Mouse (Mus musculus) midbrain, embryonic 14.5 days (tissue): ENCODE measurements at regions not wholly inside any gene's neighbourhood (a gene's known extent, or its start where the extent isn't known, plus 50 kb on each side); places are given as distances from the start of the nearest gene placed in this dataset.

Source experiments
- ATAC-seq: fragments of 200-750 bp; cut with Nextera tagmentation; 2 replicates; pipeline ENCODE4 v1.8.0; 2017; ENCODE audit warnings: moderate number of reproducible peaks, moderate library complexity; ENCODE audit not compliant: low FRiP score, low TSS enrichment
- DNase-seq: peaks from one replicate; pipeline ENCODE4 v3.0.0-alpha.2; 2015
- H3K27ac ChIP-seq: fragments of 300-500 bp; sonication (generic); replicated peaks from 2 replicates; pipeline ENCODE4 v1.5.1; 2014; ENCODE audit warnings: mild to moderate bottlenecking, low read depth, low read length, moderate library complexity
- H3K27me3 ChIP-seq: fragments of 300-500 bp; sonication (generic); 2 replicates; pipeline ENCODE4 v1.6.1; 2014; ENCODE audit warnings: low read length, control low read depth, mixed read lengths; ENCODE audit not compliant: control insufficient read depth, insufficient read depth
- H3K36me3 ChIP-seq: fragments of 300-500 bp; sonication (generic); 2 replicates; pipeline ENCODE4 v1.6.1; 2014; ENCODE audit warnings: low read length, control low read depth; ENCODE audit not compliant: control insufficient read depth, insufficient read depth
- H3K4me1 ChIP-seq: fragments of 300-500 bp; sonication (generic); 2 replicates; pipeline ENCODE4 v1.6.1; 2014; ENCODE audit warnings: mild to moderate bottlenecking, antibody characterized with exemption, low read length, control low read depth; ENCODE audit not compliant: control insufficient read depth, insufficient read depth
- H3K4me2 ChIP-seq: fragments of 300-500 bp; sonication (generic); 2 replicates; pipeline ENCODE4 v1.6.1; 2014; ENCODE audit warnings: mild to moderate bottlenecking, low read length, moderate library complexity
- H3K4me3 ChIP-seq: fragments of 300-500 bp; sonication (generic); replicated peaks from 2 replicates; pipeline ENCODE4 v1.5.1; 2014; ENCODE audit warnings: low read depth, low read length
- H3K9ac ChIP-seq: fragments of 300-500 bp; sonication (generic); replicated peaks from 2 replicates; pipeline ENCODE4 v1.6.1; 2014; ENCODE audit warnings: mild to moderate bottlenecking, low read length, moderate library complexity
- H3K9me3 ChIP-seq: fragments of 300-500 bp; sonication (generic); 2 replicates; pipeline ENCODE4 v1.6.1; 2016; ENCODE audit warnings: low read length, control low read depth, mixed read lengths; ENCODE audit not compliant: control insufficient read depth
- WGBS: fragments of 180-500 bp; shearing (Covaris S2); extraction: QIAGEN DNeasy Blood & Tissue Kit; methylation state at CpG from one replicate; pipeline ENCODE4 v1.1.7; 2014; 5-methylcytosine and 5-hydroxymethylcytosine counted together

DNA sequence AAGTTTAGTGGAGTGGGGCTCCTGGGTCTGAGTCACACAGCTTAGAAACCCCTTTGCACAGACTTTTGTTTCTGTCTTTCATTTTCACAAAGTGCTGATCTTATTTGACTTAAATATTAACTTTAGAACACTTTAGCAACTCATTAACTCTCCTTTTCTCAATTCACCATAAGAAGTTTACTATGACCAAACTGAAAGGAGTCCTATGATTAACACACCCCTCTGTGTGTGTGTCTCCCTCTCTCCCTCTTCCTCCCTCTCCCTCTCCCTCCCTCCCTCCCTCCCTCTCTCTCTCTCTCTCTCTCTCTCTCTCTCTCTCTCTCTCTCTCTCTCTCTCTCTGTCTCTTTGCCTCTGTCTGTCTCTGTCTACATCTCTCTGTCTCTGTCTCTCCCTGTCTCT, 551.0 kb upstream of the Tenm4 start:
- H3K9ac ChIP-seq = no peak overlapping the region
- H3K4me1 ChIP-seq = no peaks in the 10 kb centered on the region
- no peak overlapping the region for H3K4me2 ChIP-seq
- H3K36me3 ChIP-seq = no peaks in the 10 kb centered on the region
- H3K9me3 ChIP-seq = no peaks in the 10 kb centered on the region
- H3K27ac ChIP-seq = no peak overlapping the region
- H3K4me3 ChIP-seq = no peak overlapping the region
- no peaks in the 10 kb centered on the region for H3K27me3 ChIP-seq
- ATAC-seq (no peak), DNase-seq (no peak)

DNA sequence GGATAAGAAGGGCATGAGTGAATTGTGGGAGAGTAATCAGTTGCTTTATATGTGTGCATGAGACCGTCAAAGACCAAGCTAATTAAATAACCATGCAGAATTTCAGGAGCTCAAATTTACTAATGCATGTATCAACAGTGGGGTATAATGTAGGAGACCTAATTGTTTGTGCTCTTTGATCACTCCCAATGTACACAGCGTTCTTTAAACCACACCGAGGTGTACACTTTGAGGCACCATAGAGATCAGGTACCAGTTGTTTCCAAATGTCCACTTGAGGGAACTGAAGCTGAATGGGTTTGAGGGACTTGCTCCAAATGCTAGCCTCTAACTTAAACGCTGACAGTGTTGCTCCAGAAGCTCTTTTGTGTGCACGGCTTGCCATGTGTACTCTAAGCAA, 530.4 kb upstream of the Tenm4 start:
- Histone ChIP-seq H3K4me1 (no peaks in the 10 kb centered on the region), H3K27ac (no peak overlapping the region), H3K4me3 (no peak overlapping the region), H3K4me2 (no peak overlapping the region), H3K36me3 (no peaks in the 10 kb centered on the region), H3K9me3 (no peaks in the 10 kb centered on the region), H3K9ac (no peak overlapping the region), H3K27me3 (no peaks in the 10 kb centered on the region)
- 86% methylated on average over 5 of the region's 5 CpGs for WGBS
- ATAC-seq = no peak
- no peak for DNase-seq

DNA sequence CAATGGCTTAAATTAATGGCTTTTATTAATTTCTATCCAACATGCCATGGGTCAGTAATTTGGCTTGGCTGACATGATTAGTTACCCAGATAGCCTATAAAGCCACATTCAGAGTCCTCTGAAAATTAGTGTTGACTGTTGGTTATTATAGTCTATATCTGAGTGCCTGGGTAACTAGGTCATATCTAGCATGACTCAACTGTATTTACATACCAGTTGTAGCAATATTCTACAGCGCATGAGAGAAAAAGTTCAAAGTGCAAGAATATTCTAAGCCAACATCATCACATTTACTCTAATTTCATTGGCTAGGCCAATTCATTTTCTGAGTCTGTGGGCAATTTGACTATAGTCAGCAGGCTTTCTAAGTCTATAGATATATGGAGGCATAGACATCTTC, 496.7 kb upstream of the Tenm4 start:
- no peaks in the 10 kb centered on the region for H3K36me3 ChIP-seq
- H3K27ac ChIP-seq = no peak overlapping the region
- no peak overlapping the region for H3K4me2 ChIP-seq
- H3K9me3 ChIP-seq = no peaks in the 10 kb centered on the region
- 100% methylated on average over 1 of the region's 1 CpGs for WGBS
- ATAC-seq = no peak
- no peaks in the 10 kb centered on the region for H3K4me1 ChIP-seq
- H3K4me3 ChIP-seq = no peak overlapping the region
- DNase-seq = no peak
- no peaks in the 10 kb centered on the region for H3K27me3 ChIP-seq
- H3K9ac ChIP-seq = no peak overlapping the region

DNA sequence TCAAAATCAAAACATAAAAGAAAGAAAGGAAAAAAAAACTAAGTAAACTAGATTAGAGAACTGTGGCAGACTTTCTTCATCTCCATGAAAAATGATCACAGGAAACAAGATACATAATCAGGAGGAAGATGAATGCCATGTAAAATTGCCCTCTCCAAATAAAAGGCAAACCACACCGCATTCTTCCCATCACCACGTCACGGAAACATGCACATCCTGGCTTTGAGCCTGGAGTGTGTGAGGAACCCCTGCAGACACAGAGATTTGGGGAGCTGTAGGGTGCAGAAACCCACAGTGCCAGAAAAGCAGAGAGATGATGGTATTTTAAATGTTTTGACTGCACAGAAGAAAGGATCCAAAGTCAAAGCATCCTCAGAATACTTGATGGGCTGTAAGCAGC, 488.5 kb upstream of the Tenm4 start:
- ATAC-seq (no peak), DNase-seq (no peak)
- 50% methylated on average over 3 of the region's 3 CpGs for WGBS

DNA sequence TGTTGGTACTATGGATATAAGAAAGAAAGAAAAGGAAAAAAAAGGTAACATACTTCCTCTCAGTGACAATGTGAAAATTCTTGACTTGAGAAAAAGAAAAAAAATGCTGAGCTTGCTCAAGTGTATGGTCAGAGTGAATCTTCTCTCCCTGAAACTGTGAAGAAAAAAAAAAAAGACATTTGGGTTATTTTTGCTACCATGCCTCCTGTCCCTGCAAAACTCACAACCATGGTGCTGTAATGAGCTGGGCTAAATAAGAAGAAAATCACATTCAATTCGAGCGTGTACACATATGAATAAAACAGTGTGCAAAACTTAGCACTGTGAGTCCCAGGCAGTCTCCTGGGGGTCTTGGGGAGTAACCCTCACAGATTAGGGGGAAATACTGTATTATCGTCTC, 483.3 kb upstream of the Tenm4 start:
- DNase-seq = no peak
- no peak for ATAC-seq
- H3K36me3 ChIP-seq = no peaks in the 10 kb centered on the region
- peaks cover 18% of the 10 kb centered on the region for H3K4me1 ChIP-seq
- WGBS = 14% methylated on average over 3 of the region's 3 CpGs
- no peak overlapping the region for H3K9ac ChIP-seq
- H3K9me3 ChIP-seq = no peaks in the 10 kb centered on the region
- no peak overlapping the region for H3K27ac ChIP-seq
- no peaks in the 10 kb centered on the region for H3K27me3 ChIP-seq
- H3K4me2 ChIP-seq = peak overlapping the region; percentile 57; the same call in 1 of the 2 replicates
- H3K4me3 ChIP-seq = no peak overlapping the region

More for the DNA sequence above, 488.5 kb upstream of the Tenm4 start:
- H3K9me3 ChIP-seq = no peaks in the 10 kb centered on the region
- H3K9ac ChIP-seq = no peak overlapping the region
- no peak overlapping the region for H3K4me3 ChIP-seq
- no peak overlapping the region for H3K27ac ChIP-seq
- no peaks in the 10 kb centered on the region for H3K4me1 ChIP-seq
- H3K4me2 ChIP-seq = no peak overlapping the region
- H3K36me3 ChIP-seq = no peaks in the 10 kb centered on the region
- H3K27me3 ChIP-seq = no peaks in the 10 kb centered on the region

DNA sequence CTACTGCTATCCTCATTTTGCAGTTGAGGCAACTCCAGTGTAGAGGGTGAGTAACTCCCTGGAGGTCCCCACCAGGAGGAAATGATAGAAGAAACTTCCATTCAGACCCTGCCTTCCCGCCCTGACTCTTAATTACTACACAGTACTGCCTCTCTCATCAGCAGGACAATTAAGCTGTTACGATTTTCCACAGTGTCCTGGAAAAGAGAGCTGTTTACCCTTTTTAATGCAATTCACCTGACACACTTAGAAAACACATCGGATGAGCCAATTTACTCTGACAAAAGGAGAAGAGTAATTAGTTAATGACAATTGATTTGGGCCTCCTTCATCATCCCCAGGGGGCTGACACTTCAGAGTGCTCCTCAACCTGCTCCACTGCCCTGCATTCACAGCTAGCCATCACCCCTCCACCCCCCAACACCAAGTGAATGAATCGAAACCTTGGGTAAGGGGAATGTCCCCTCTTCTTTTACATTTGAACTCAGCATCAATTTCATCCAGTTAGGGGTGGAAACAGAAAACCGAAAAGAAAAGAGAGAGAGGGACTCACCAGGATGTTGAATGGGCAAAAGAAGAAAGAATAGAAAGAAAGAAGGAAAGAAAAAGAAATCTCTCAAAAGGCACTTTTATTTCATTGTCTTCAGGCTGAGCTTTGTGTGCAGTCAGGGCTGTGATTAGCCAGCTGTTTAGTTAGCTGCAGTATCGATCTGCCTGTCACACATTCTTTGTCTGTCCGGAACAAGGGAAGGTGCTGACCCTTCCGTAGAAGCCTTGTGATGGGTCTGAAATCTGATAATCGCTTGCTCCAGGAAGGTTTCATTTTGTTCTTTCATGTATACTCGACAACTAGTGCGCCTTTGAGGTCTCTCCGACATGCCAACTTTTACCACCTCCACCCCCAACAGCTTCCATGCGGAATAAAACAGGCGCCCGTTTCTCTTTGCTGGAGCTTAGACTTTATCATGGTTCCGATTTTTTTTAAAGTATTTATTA, 482.6 kb upstream of the Tenm4 start:
- peak overlapping the region; percentile 25 for H3K4me3 ChIP-seq
- no peaks in the 10 kb centered on the region for H3K27me3 ChIP-seq
- peak; percentile 66 for DNase-seq
- peak overlapping the region; percentile 49; the same call in 1 of the 2 replicates for H3K27ac ChIP-seq
- no peaks in the 10 kb centered on the region for H3K36me3 ChIP-seq
- 2% methylated on average over 16 of the region's 16 CpGs for WGBS
- peak overlapping the region; percentile 29; the same call in 1 of the 2 replicates for H3K9ac ChIP-seq
- peak; percentile 53; the same call in 1 of the 2 replicates for ATAC-seq
- peaks cover 18% of the 10 kb centered on the region for H3K4me1 ChIP-seq
- H3K9me3 ChIP-seq = no peaks in the 10 kb centered on the region
- peak overlapping the region; percentile 57 for H3K4me2 ChIP-seq

DNA sequence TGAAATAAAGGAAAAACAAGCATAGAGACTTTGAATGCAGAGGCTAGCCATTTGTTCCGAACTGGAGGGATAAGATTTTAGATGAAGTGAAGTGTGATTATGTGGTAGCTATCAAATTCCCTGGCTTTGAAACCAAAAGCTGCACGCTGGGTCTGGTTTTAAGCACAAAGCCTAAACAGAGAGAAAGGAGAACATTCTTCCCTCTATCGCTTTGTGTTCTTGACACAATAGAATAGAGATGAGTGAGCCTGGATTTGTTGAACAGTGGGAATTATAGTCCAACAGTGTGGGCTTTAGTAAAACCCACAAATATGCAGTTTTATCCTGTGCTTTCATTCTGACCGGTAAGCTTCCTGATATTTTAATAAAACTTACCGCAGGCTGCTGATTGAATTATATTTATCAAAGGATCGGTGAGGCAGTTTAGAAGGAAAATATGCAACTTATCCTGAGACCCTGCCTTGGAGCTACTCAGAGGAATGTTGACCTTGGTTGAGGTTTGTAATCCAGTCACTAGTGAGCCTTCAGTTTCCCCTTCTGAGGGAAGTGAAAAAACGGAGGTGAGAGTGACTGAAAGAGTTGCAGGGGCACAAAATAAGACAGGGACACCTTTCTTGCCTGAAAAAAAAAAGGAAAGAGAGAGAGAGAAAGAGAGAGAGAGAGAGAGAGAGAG, 481.7 kb upstream of the Tenm4 start:
- no peaks in the 10 kb centered on the region for H3K27me3 ChIP-seq
- H3K36me3 ChIP-seq = no peaks in the 10 kb centered on the region
- WGBS = 3% methylated on average over 7 of the region's 7 CpGs
- 0 out of 2 replicates have a peak overlapping the region, but pooled peaks have one; percentile 49 for H3K27ac ChIP-seq
- H3K9me3 ChIP-seq = no peaks in the 10 kb centered on the region
- ATAC-seq (peak; percentile 59; the same call in 1 of the 2 replicates), DNase-seq (peak; percentile 61)
- H3K4me2 ChIP-seq = peak overlapping the region; percentile 57
- peak overlapping the region; percentile 25 for H3K4me3 ChIP-seq
- peaks cover 18% of the 10 kb centered on the region for H3K4me1 ChIP-seq
- H3K9ac ChIP-seq = peak overlapping the region; percentile 29; the same call in 1 of the 2 replicates

DNA sequence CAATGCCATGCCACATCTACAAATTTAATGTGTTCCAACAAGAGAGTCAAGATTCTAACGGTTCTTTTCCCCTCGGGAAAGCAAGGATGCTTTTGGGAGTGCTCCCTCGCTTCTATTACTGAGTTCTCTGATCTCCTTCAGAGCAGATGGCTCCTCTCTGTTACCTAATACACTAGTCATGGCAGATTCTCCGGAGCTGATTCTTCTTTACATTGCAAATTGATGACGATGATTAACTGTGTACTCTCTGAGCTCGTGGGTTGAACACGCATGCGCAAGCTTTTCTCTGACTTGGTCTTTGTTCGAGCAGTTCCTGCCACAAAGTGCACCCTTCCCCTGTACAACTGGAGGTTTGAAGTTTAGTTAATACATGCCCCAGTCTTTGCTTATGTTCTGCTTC, 471.5 kb upstream of the Tenm4 start:
- DNase-seq (peak; percentile 39), ATAC-seq (no peak)
- Histone ChIP-seq H3K4me3 (no peak overlapping the region), H3K9me3 (no peaks in the 10 kb centered on the region), H3K4me1 (no peaks in the 10 kb centered on the region), H3K4me2 (no peak overlapping the region), H3K27ac (no peak overlapping the region), H3K9ac (no peak overlapping the region), H3K36me3 (no peaks in the 10 kb centered on the region), H3K27me3 (no peaks in the 10 kb centered on the region)
- 68% methylated on average over 9 of the region's 9 CpGs for WGBS
